Mouse (Mus musculus) embryonic stem cell, embryonic (primary cell): ENCODE data around the gene Akt1.

Experiments
- CTCF ChIA-PET, 4 experiments: fragments of 300-600 bp in 2 of 4; fragments of 350-600 bp in 2 of 4; sonication (Branson Sonifier 250); formaldehyde crosslinking; loops; one replicate each; lab custom pipeline; 2022; ENCODE audit warnings: inconsistent platforms in 2 of 4; lab: Charles Lee
- POLR2A ChIA-PET, 4 experiments: fragments of 300-600 bp in 2 of 4; fragments of 350-600 bp in 2 of 4; sonication (Branson Sonifier 250); formaldehyde crosslinking; loops; one replicate each; lab custom pipeline; 2022; ENCODE audit warnings: antibody characterized with exemption in 4 of 4, inconsistent platforms in 1 of 4; lab: Charles Lee

The Akt1 gene

DNA sequence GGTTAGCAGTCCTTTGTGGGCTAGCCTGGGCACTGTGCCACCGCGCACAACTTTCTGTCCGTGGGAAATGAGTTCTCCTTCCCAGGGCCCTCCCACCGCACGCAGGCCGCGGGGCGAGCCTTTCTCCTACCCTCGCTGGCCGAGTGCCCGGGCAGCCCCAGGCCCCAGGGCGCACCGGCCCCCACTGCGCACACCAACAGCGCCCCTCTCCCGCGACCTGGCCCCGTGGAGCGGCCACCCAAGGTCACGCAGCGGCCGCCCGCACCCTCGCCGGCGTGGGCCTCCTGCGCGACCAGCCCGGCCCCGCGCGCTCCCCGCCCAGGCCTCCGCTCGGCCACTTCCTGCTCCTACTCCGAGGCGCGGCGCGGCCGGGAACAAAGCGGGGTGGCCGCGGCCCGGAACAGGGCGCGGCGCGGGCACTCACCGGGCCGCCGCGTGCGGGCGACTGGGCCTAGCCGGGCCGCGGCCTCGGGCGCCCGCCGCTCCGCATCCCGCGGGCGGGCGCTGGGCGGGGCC, 1.1 kb downstream of the Akt1 start:
- CTCF ChIA-PET, result interaction anchor here in 2 of 4 experiments (0.8 to 4.6 kb wide), 15 partner anchors 10 to 528 kb away, joined by 3 to 43 read pairs (median 5); partner anchors contain the start of genes Adssl1 (in 1 of the 2) and Siva1 (in 1 of the 2)
- POLR2A ChIA-PET, result interaction anchor here in 3 of 4 experiments (0.6 to 2.8 kb wide), 11 partner anchors 10 to 66 kb away, joined by 3 to 15 read pairs (median 4); partner anchors contain the start of gene Siva1 (in 1 of the 3)

DNA sequence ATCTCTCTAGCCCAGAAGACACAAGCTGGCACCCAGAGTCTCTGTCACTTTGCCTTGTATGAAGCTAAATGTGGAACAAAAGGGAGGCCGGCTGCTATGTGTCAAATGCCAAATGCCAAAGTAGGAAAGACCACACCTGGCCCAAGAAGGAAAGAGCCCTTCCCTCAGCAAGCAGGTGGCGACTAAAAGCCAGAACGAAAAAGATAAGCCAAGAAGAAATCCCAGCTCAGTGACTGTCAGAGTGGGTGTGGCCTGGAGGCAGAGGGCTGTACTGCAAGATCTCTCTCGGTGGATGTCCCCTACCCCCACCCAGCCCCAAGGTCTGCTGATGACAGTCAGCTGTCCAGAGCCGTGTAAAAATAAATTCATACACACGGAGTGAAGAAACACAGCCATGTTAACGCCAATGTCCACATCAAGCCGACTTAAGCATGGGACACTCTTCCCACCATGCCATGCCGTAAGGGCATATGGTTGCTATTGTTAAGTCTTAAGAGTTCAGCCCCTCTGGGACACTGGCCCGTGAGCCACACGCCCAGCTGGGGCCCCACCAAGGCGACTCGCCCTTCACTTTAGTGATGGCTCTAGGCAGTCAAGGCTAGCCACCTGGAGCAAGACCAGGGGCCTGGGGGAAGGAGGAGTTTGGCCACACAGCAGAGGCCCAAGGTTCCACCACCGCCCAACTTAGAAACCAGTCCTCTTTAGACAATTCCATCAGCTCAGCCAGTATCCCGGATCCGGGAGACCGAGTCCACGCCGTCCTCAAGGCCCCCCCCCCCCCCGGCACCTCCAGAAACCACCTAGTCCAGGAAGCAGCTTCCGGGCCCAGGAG, 1.7 kb downstream of the Akt1 start:
- ChIA-PET POLR2A (interaction anchor here in 3 of 4 experiments (0.5 to 2.8 kb wide), 26 partner anchors 10 to 431 kb away, joined by 3 to 15 read pairs (median 4); partner anchors contain the start of genes Cdca4 (in 1 of the 3), Cep170b (in 1 of the 3) and Siva1 (in 1 of the 3)), CTCF (interaction anchor here in 3 of 4 experiments (0.6 to 4.6 kb wide), 22 partner anchors 10 to 775 kb away, joined by 3 to 43 read pairs (median 4); partner anchors contain the start of genes Adssl1 (in 1 of the 3) and Siva1 (in 1 of the 3))

DNA sequence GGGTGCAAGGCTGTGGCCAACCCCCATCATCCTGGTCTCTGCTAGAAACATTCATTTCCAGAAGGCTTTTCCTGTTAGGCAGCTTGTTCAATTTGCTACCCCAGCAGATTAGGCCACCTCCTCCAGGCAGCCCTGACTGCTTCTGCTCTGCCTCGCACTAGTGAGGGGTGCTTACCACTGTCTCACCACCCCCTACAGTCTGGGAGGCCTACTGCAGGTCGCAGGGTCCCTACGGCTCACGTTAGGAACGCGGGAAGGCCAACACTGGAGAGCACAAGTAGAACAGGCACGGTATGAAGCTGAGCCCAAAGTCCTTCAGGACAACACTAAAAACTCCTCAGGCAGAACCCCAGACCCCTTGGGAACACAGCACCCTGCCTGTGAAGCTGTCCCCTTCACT, 2.8 kb downstream of the Akt1 start:
- ChIA-PET POLR2A (interaction anchor here in 3 of 4 experiments (0.5 to 2.5 kb wide), 20 partner anchors 8 to 463 kb away, joined by 3 to 15 read pairs (median 3); partner anchors contain the start of genes Adssl1 (in 1 of the 3), Cdca4 (in 1 of the 3) and Siva1 (in 1 of the 3)), CTCF (interaction anchor here (0.6 to 4.6 kb wide), 20 partner anchors 9 to 774 kb away, joined by 3 to 43 read pairs (median 4); partner anchors contain the start of genes Adssl1 (in 1 of the 4), Cep170b (in 1 of the 4), Siva1 (in 1 of the 4) and Tex22 (in 1 of the 4))

DNA sequence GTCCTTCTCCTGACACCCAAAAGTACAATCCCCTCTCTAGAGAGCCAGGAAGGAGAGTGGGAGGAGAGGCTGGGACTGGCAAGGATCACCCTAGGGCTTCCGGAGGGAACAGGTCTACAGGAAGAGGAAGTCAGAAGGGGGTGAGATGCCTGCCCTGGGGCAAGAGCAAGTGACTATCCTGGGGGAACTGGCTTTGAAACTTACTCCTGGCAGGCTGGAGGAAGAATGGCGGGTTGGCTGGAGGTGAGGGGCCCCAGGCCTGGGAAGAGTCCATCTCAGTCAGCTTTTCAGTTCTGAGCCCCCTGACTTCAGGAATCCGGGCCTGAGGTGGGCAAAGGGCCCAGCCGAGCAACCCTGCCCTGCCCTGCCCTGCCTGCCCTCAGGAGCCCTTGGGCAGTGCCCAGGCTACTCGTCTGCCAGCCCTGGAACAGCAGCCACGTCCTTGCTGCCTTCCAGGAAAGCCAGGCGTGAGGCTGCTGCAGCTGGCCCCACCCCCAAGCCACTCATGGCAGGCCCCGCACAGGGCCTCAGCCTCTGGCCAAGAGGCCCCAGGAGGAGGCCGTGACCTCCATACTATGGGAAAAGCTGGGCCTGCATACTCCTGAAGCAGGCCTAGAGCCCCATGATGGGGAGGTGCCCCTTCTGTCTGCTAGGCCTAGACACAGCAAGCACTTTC, 3.8 kb downstream of the Akt1 start:
- CTCF ChIA-PET, result interaction anchor here (0.6 to 3.2 kb wide), 9 partner anchors 8 to 104 kb away, joined by 3 to 24 read pairs (median 4); partner anchors contain the start of genes Adssl1 (in 1 of the 4) and Cep170b (in 1 of the 4)
- POLR2A ChIA-PET, result interaction anchor here in 3 of 4 experiments (0.6 to 2.5 kb wide), 13 partner anchors 9 to 464 kb away, joined by 3 to 15 read pairs (median 3); partner anchors contain the start of genes Adssl1 (in 1 of the 3) and Siva1 (in 1 of the 3)

DNA sequence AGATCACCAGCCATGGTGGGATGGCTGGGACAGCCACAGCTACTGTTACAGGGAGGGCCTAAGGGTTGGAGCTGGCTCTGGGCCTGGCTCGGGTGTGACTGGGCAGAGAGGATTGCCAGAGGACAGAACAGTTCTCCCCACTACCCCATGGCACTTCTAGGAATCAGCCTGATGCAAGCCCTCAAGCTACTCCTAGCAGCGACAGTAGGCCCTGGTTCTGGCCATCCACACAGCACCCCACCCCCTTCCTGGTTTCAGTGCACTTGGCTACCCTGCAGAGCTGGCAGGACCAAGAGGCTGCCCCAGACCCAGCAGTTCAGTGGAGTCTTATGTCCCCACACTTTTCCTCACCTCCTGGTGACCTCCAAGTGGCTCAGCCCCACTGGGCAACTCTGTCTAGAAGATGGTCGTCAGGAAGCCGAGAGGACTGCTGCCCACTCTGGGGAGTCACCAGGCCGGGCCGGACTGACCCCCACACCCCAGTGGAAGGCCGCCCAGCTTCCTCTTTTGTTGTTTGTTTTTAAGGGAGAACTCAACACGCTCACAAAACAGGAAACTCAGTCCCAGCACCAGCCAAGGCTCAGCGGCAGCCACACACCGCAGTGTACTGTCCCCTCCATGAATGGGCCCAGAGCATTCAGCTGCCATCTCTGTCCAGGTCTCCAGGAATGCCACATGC, 6.9 kb downstream of the Akt1 start:
- ChIA-PET CTCF (interaction anchor here in 2 of 4 experiments (0.7 to 2.2 kb wide), 3 partner anchors 9 to 39 kb away, joined by 3 to 8 read pairs (median 3); no protein-coding TSS in a partner anchor), POLR2A (interaction anchor here in 3 of 4 experiments (0.6 to 1.9 kb wide), 5 partner anchors 8 to 980 kb away, joined by 3 to 4 read pairs (median 4); no protein-coding TSS in a partner anchor)

DNA sequence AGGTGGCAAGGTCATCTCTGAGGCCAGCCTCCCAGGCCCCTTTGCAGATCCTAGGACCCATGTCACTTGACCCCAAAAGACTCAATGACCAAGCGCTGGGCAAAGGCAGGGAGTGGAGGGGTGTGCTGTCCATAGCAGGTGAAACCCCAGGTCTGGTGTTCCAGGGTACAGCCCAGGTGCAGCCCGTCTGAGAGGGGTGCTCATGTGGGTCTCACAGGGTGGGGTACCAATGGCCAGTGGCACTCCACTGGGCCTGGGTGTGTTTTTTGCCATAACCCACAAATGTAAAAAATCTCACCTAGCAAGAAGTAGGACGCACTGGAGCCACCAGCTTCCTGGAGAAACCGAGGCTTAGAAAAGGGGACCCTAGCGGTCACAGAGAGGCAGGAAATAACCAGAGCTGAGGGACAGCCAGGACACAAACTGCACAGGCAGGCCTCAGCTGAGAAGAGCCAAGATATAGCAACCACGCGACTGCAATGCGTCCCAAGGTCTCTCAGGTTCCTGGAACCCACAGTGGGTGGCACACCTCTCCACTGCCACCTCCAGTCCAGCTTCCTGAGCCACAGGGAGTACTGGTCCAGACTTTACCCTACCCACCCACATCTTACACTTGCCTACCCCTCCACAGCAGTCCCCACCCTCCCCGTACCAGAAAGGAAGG, 8.7 kb downstream of the Akt1 start:
- CTCF ChIA-PET, result interaction anchor here in 1 of 4 experiments (0.7 to 1.0 kb wide), 2 partner anchors 9 to 23 kb away, joined by 3 read pairs; partner anchors contain the start of gene Akt1
- POLR2A ChIA-PET, result interaction anchor here in 1 of 4 experiments (1.4 kb wide), 1 partner anchor 22 kb away, joined by 3 read pairs; the partner anchor contains the start of gene Siva1

DNA sequence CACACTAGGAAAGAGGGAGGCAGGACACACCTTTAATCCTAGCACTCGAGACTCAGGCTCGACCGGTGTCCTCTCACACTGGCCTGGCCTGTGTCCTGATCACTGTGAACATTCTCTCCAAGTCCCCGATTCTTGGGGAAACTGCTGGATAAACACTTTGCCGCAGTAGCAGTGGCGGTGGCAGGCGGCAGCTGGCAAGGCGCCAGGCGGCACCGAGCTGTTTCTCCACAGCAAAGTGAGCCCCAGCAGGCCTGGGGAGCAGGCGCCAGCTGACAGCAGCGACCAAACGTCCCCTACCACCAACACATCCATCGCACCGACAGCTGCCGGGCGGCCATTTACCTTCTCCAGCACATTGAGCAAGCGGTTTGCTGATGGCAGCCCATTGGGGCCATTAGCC, 9.2 kb downstream of the Akt1 start:
- POLR2A ChIA-PET, result interaction anchor here in 1 of 4 experiments (0.6 to 1.4 kb wide), 2 partner anchors 10 to 21 kb away, joined by 3 read pairs; partner anchors contain the start of gene Siva1
- CTCF ChIA-PET, result interaction anchor here in 1 of 4 experiments (0.7 to 1.0 kb wide), 2 partner anchors 10 to 23 kb away, joined by 3 read pairs; partner anchors contain the start of gene Akt1

DNA sequence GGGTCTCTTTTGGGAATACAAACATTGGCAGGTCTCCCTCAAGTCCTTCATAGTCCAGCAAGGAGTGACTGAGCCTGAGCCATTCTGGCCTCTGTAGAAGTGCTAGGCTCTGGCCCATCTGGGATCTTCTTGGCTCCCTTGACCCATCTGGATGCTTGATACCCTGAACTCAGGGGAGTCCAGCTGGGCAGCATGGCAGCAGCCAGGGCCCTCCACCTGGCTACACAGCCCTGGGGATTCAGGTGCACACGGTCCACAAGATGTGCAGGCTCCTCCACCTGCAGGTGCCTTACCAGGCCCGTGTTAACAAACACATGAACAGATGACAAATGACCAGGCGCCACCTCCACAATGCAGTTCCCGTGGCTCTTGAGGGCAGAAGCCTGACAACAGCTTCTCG, 10.0 kb downstream of the Akt1 start:
- ChIA-PET POLR2A (interaction anchor here in 1 of 4 experiments (1.3 kb wide), 1 partner anchor 11 kb away, joined by 4 read pairs; the partner anchor contains the start of gene Akt1), CTCF (no interaction called here)

DNA sequence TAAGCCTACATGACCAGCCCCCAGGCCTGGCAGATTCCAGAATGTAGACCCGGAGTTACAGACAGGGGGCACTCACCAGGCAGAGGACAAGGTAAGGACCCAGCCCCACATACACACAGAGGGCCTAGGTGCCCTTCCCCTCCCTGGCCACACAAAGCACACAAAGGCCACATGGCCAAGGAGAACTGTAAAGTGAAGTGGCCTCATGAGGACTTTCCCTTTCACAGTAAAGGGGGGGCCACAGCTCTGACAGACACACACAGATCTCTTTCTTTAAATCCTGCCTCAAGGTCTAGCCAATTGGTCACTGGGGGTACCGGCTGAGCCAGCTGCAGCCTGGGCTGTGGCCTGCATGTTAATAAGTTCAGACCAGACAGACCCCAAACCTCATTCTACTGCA, 10.6 kb downstream of the Akt1 start:
- ChIA-PET CTCF (no interaction called here), POLR2A (interaction anchor here in 1 of 4 experiments (1.3 to 1.6 kb wide), 2 partner anchors 9 to 11 kb away, joined by 4 to 6 read pairs; partner anchors contain the start of gene Akt1)

DNA sequence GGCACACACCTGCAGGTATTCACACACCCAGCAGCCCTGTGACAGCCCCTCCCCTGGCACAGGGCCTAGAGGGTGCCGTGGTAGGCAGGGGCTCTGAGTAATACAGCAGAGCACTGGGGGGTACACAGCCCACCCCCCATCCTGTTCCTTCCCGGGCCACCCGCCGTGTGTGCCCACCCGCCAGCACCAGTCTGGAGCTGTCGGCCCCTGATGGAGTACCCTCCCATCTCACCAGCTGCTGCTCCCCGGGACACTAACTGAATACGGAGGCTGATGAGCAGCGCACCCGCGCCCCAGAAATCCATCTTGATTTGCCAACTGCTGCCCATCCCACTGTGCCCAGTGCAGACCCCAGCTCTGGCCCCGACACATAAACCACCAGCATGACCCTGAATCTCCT, 11.0 kb downstream of the Akt1 start:
- POLR2A ChIA-PET, result interaction anchor here in 2 of 4 experiments (0.8 to 1.6 kb wide), 4 partner anchors 9 to 165 kb away, joined by 3 to 6 read pairs (median 4); partner anchors contain the start of genes Akt1 (in 1 of the 2), Cdca4 (in 1 of the 2) and Siva1 (in 1 of the 2)
- CTCF ChIA-PET, result interaction anchor here in 1 of 4 experiments (1.1 kb wide), 1 partner anchor 11 kb away, joined by 3 read pairs; the partner anchor contains the start of gene Akt1

DNA sequence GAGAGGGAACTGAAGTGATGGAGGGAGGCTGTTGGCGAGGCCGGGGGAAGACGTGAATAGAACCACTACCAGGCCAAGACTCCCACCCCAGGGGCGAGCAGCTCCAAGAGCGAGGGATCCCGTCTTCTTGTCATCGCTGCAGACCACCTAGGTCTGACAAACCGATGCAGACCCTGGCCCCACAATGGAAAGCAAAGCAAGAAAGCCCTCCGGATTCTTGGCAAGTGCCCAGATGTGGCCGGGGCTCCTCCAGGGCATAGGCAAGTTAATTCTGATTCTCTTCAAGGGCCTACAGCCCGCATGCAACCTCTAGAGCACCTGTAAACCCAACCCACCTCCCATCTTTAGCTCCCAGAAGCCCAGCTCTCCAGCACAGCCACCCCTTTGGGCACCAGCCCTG, 11.4 kb downstream of the Akt1 start:
- POLR2A ChIA-PET, result interaction anchor here in 2 of 4 experiments (0.8 to 1.6 kb wide), 3 partner anchors 10 to 166 kb away, joined by 3 to 6 read pairs (median 3); partner anchors contain the start of genes Cdca4 (in 1 of the 2) and Siva1 (in 1 of the 2)
- CTCF ChIA-PET, result interaction anchor here in 2 of 4 experiments (1.0 to 1.6 kb wide), 3 partner anchors 8 to 12 kb away, joined by 3 to 5 read pairs (median 4); partner anchors contain the start of gene Akt1 (in 2 of the 2)

DNA sequence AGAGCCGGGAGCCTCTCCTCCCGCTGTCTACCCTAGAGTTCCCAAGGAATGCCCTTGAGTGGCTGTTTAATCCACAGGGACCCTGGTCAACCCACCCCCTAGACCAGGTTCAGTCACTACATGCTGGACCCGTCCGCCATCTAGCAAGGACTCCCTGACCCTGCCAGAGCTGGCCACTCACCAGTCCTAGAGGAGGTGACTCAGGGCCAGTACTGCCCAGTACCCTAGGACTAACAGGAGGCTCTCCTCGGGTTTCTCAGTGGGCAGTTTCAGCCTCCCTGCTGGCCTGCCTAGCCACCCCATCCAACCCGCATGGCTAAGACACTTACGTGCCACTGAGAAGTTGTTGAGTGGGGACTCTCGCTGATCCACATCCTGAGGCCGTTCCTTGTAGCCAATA, 12.8 kb downstream of the Akt1 start:
- CTCF ChIA-PET, result interaction anchor here in 1 of 4 experiments (1.2 to 1.6 kb wide), 2 partner anchors 13 to 62 kb away, joined by 3 to 4 read pairs; partner anchors contain the start of gene Akt1
- POLR2A ChIA-PET, result interaction anchor here in 1 of 4 experiments (0.9 to 1.6 kb wide), 4 partner anchors 8 to 17 kb away, joined by 3 to 5 read pairs (median 3); partner anchors contain the start of gene Akt1

DNA sequence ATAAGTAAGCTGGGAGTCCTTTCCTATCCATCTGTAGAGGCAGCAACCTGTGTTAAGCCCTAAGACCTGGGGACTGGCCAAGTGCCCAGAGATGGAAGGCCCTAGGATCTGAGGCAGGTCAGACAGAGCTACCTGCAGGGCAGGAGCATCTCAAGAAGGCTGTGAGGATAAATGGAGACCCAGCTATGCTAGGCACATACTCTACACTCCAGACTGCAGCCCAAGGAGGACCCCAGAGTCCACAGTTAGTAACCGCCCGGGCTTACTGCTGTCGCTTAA, 13.4 kb downstream of the Akt1 start:
- CTCF ChIA-PET, result no interaction called here
- POLR2A ChIA-PET, result interaction anchor here in 1 of 4 experiments (0.9 to 1.6 kb wide), 2 partner anchors 9 to 10 kb away, joined by 3 to 5 read pairs; no protein-coding TSS in a partner anchor

DNA sequence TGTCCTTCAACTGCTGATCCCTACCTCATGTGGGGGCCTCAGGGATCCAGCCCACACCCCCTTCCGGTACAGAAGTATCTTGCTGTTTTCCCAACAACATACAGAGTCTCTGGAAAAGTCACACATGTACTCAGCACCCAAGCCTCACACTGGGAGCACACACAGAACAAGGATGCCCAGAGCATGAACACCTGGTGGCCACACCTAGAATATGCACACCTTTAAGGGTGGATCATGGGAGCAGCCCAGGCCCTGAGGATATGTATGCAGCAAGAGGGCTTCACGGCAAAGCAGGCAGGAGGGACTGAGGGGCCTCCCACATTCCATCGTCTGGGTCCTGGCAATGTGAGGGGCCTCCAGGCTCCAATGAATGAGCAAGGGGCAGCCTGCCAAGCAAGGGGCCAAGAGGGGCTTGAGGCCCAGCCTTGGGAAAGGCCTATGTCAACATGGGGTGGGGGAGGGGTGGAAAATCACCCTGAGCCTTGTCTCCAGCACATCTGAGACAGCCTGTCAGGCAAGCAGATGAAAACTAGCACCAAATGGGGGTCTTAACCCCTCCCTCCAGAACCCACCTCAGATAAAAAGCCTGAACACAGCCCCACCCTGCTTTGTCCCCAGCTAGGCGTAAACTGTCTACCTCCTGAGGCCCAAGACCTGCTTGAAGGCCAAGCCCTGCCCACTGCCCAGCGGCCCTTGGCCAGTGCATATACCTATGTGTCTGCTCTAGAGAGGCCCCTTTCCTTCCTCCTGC, 13.9 kb downstream of the Akt1 start:
- ChIA-PET CTCF (interaction anchor here in 1 of 4 experiments (1.8 to 4.0 kb wide), 2 partner anchors 12 to 14 kb away, joined by 18 to 27 read pairs; partner anchors contain the start of gene Akt1), POLR2A (interaction anchor here in 1 of 4 experiments (0.9 kb wide), 1 partner anchor 9 kb away, joined by 3 read pairs; no protein-coding TSS in a partner anchor)

DNA sequence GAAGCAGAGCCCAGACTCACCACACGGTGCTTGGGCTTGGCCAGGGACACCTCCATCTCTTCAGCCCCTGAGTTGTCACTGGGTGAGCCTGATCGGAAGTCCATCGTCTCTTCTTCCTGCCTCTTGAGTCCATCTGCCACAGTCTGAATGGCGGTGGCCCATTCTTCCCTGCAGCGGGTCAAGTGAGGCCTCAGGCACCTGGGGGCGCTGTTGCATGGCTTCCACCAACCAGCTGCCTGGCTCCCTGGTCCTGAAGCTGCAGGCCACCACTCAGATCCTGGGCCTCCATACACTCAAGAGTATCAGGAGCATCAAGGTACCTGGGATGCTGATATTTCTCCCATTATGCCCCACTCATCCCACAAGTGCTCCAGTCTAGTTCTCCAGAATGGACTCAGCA, 15.6 kb downstream of the Akt1 start:
- ChIA-PET POLR2A (interaction anchor here in 3 of 4 experiments (0.5 to 2.0 kb wide), 5 partner anchors 9 to 31 kb away, joined by 3 to 5 read pairs (median 4); partner anchors contain the start of gene Siva1 (in 1 of the 3)), CTCF (interaction anchor here (0.5 to 4.0 kb wide), 25 partner anchors 9 to 493 kb away, joined by 3 to 27 read pairs (median 4); partner anchors contain the start of genes Akt1 (in 2 of the 4), Siva1 (in 2 of the 4) and Zbtb42 (in 1 of the 4))
